Mouse (Mus musculus) ovary, adult 10 weeks (tissue): ENCODE data around the gene Trmt11. TPM values are rescaled to one million over a fixed set of nuclear protein-coding genes. Genes with fewer than 3 reads are reported as not detected.

Experiments
- polyA plus RNA-seq: library from polyadenylated mRNA; stranded (reverse); fragments of 350-450 nt; fragmentation: Illumina TruSeq; extraction: RNeasy Lipid Tissue Mini Kit (QIAGEN cat#74804); gene quantifications from one replicate; pipeline ENCODE4 v1.2.3, GENCODE M21; 2014

Gene Trmt11
- 26.3 TPM for polyA plus RNA-seq

GRCm38 (mm10) chr10:30600542-30600966 lies at the start of gene Trmt11:
Gene Trmt11 (minus strand): TSS chr10:30600749.

GRCm38 (mm10) chr10:30629513-30629912 lies 29.0 kb upstream of the Trmt11 start, which contains the start of gene Hint3:
Gene Hint3 (minus strand): TSS chr10:30629632.

Other genes with a start within 250 kb of the Trmt11 start
- gene Hint3, start 28.9 kb upstream of the Trmt11 start, polyA plus RNA-seq: 60.5 TPM
- 101 TPM for gene Ncoa7, start 202.6 kb upstream of the Trmt11 start, polyA plus RNA-seq
- 167 TPM for gene Hey2, start 242.1 kb upstream of the Trmt11 start, polyA plus RNA-seq